In the genomic region with DNA sequence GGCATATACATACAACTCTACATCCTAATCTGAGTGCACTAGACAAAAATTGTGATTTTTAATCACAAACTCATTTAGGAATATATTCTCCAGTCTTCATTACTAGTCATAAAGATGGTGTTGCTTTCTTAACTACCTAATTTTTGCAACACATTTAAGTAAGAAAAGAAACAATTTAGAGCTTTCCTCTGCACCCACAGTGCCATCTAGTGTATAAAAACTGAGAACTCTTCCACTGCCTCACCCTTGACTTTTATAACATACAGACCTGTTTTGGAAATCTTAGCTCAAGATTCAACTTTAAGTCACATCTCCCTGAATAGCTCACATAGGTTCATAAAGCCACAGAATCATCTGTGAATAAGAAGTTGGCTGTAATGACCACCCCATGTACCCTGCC, we compare ENCODE assay signal across 12 mouse cellular contexts.
DNase-seq lines count a peak whose midpoint lies in the region; ATAC-seq and TF ChIP-seq lines count a peak whose summit lies in the region.
"Had no signal": no experiment of that assay in that cellular context is flagged by ENCODE, and none has a peak within 500 bp of the region (broad histone marks: within the 10 kb centered on the region; RNA-seq: fewer than 3 reads in every experiment).

No protein-coding gene starts in this region.

- H3K27ac ChIP-seq in intestine, postnatal 0 days (ENCODE audit: low read depth, low read length): no peak overlapping the region
- no peak overlapping the region for H3K27ac ChIP-seq in intestine, embryonic 16.5 days (ENCODE audit: low read length)
- H3K27ac ChIP-seq: neural tube, embryonic 12.5 days had no signal

- no peaks in the 10 kb centered on the region for H3K27me3 ChIP-seq in intestine, postnatal 0 days (replicated peaks; ENCODE audit: control insufficient read depth, insufficient read depth, low read length)
- no peaks in the 10 kb centered on the region for H3K27me3 ChIP-seq in intestine, embryonic 16.5 days (replicated peaks; ENCODE audit: control insufficient read depth, insufficient read depth, low read length)
- H3K27me3 ChIP-seq: neural tube, embryonic 12.5 days had no signal

- H3K4me2 ChIP-seq in intestine, postnatal 0 days (replicated peaks; ENCODE audit: low read depth): no peak overlapping the region
- no peak overlapping the region for H3K4me2 ChIP-seq in intestine, embryonic 16.5 days (ENCODE audit: low read depth, low read length)
- H3K4me2 ChIP-seq: neural tube, embryonic 12.5 days had no signal

- TF ChIP-seq CTCF in intestine, postnatal 0 days (IDR thresholded peaks at IDR 0.05; ENCODE audit: low read depth): peak; percentile 50

- no peaks in the 10 kb centered on the region for H3K4me1 ChIP-seq in intestine, postnatal 0 days (replicated peaks; ENCODE audit: control insufficient read depth, insufficient read depth, low read length)
- H3K4me1 ChIP-seq in intestine, embryonic 16.5 days (ENCODE audit: control insufficient read depth, insufficient read depth, low read length): no peaks in the 10 kb centered on the region
- H3K4me1 ChIP-seq: neural tube, embryonic 12.5 days had no signal

- ATAC-seq in intestine, postnatal 0 days: no peak
- no peak for ATAC-seq in intestine, embryonic 16.5 days

- H3K36me3 ChIP-seq in intestine, postnatal 0 days (ENCODE audit: control insufficient read depth, insufficient read depth): no peaks in the 10 kb centered on the region
- no peaks in the 10 kb centered on the region for H3K36me3 ChIP-seq in intestine, embryonic 16.5 days (ENCODE audit: control insufficient read depth, insufficient read depth, low read length)
- H3K36me3 ChIP-seq: neural tube, embryonic 12.5 days had no signal

- no peaks in the 10 kb centered on the region for H3K9me3 ChIP-seq in intestine, postnatal 0 days (ENCODE audit: control insufficient read depth)
- no peaks in the 10 kb centered on the region for H3K9me3 ChIP-seq in intestine, embryonic 16.5 days (ENCODE audit: control insufficient read depth, low read length)
- H3K9me3 ChIP-seq: neural tube, embryonic 12.5 days had no signal

- peak; percentile 5 to 21 for DNase-seq in cerebellum, postnatal 10 days
- DNase-seq in cerebellum, adult 18-20 months: no peak
- DNase-seq in lung, postnatal 10 days: peak; percentile 0
- no peak for DNase-seq in lung, postnatal 36 days
- no peak for DNase-seq in c-Kit-positive CD71-positive TER-119-positive erythroid progenitor cells, embryonic 14.5 days (ENCODE audit: low spot score)
- DNase-seq in spleen, adult 12 weeks (ENCODE audit: low spot score): no peak
- DNase-seq: B cell, adult 2 months; gastrocnemius, postnatal 36 days; lung, adult 18-20 months had no signal

- no peak overlapping the region for H3K4me3 ChIP-seq in intestine, postnatal 0 days (ENCODE audit: low read depth, low read length)
- H3K4me3 ChIP-seq in intestine, embryonic 16.5 days (ENCODE audit: low read length): no peak overlapping the region
- H3K4me3 ChIP-seq: neural tube, embryonic 12.5 days had no signal

- no peak overlapping the region for H3K9ac ChIP-seq in intestine, postnatal 0 days (ENCODE audit: low read depth, low read length)
- H3K9ac ChIP-seq in intestine, embryonic 16.5 days (ENCODE audit: low read depth, low read length): no peak overlapping the region
- H3K9ac ChIP-seq: neural tube, embryonic 12.5 days had no signal

Comparison
In these comparisons a context has a peak if more than half of its experiments do, and no peak if none do; other contexts are left out.
1. DNase-seq: peak in cerebellum, postnatal 10 days (2 of 2) and lung, postnatal 10 days (single experiment); none in cerebellum, adult 18-20 months (0 of 2), lung, postnatal 36 days (single experiment), c-Kit-positive CD71-positive TER-119-positive erythroid progenitor cells, embryonic 14.5 days (single experiment) and spleen, adult 12 weeks (single experiment).